Mouse (Mus musculus) kidney, adult 2 months (tissue): ENCODE data around the gene Bub3. TPM values are rescaled to one million over a fixed set of nuclear protein-coding genes. Genes with fewer than 3 reads are reported as not detected.

Experiments used
- DNase-seq: peaks from one replicate; pipeline ENCODE4 v3.0.0; 2021
- H3K27ac ChIP-seq: fragments of 200-500 bp; 2 replicates; pipeline ENCODE4 v1.5.1; 2012; ENCODE audit warnings: low read depth, low read length, control low read depth, inconsistent platforms; ENCODE audit not compliant: insufficient read depth
- H3K27me3 ChIP-seq: fragments of 200-500 bp; replicated peaks from 2 replicates; pipeline ENCODE4 v1.6.1; 2012; ENCODE audit warnings: mild to moderate bottlenecking, moderate library complexity, low read length, inconsistent platforms; ENCODE audit not compliant: control insufficient read depth, insufficient read depth
- H3K36me3 ChIP-seq: fragments of 200-500 bp; 2 replicates; pipeline ENCODE4 v1.6.1; 2012; ENCODE audit warnings: mild to moderate bottlenecking, moderate library complexity, low read length, inconsistent platforms; ENCODE audit not compliant: control insufficient read depth, insufficient read depth
- H3K4me1 ChIP-seq: fragments of 200-500 bp; 2 replicates; pipeline ENCODE4 v1.6.1; 2011; ENCODE audit warnings: low read length; ENCODE audit not compliant: control insufficient read depth, insufficient read depth
- H3K4me3 ChIP-seq: fragments of 200-500 bp; 2 replicates; pipeline ENCODE4 v1.5.1; 2011; ENCODE audit warnings: mild to moderate bottlenecking, low read depth, low read length, control low read depth; ENCODE audit not compliant: insufficient read depth
- CTCF ChIP-seq: fragments of 200-500 bp; conservative IDR thresholded peaks from 2 replicates; pipeline ENCODE4 v1.5.1; 2011; ENCODE audit warnings: low read depth, mild to moderate bottlenecking, control low read depth, low read length, moderate library complexity, mixed read lengths; ENCODE audit not compliant: insufficient read depth, insufficient read length
- POLR2A ChIP-seq: fragments of 200-500 bp; IDR thresholded peaks from one replicate; pipeline ENCODE4 v1.6.1; 2011; ENCODE audit warnings: low read depth, low read length, control low read depth
- WGBS: fragments of 180-500 bp; shearing (Covaris S2); methylation state at CpG from one replicate; pipeline ENCODE4 v1.1.7; 2018; 5-methylcytosine and 5-hydroxymethylcytosine counted together
- polyA plus RNA-seq: library from polyadenylated mRNA; depleted of rRNA; stranded (reverse); fragments of >200 nt; gene quantifications from 2 replicates; pipeline ENCODE4 v1.2.3, GENCODE M21; 2012

The Bub3 gene
- polyA plus RNA-seq, 1 experiment = 50.4 TPM

DNA sequence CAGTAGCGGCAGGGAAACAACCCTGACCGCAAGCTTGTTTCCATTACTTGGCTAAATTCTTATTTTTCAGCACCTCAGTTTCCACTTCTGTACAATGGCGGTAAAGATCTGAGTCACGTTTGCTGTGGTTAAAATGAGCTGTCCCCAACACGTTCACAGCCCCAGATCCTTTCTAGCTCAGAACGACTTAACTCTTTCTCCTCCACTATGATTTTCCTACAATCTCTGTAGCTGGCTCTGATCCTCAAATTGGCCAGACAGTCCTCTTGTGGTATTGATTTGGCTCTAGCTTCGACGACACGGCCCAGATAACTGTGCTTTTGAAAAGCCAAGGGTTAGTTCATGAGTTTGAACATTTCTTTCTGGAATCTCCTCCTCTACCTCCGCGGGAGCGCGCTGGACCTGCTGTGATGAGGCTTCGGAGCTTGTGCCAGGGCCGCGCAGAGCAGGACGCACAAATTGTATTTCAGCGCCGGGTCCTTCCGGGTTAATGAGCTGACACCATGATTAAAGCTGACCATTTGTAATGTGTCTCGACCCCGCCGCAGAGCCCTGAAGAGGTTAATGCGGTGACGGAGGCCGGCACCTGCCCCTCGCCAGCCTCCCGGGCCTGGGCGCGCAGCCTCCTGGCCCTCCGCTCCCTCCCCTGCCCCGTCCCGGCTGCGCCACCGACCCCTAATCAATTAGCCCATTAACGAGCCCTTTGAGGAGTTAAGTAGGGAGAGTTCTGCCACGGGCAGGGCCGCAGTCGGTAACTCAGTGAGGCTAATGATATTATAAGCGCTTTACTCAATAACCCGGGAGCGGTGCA, 7.9 kb upstream of the Bub3 start:
- Histone ChIP-seq H3K27ac (no peak overlapping the region), H3K27me3 (peaks cover 15% of the 10 kb centered on the region), H3K36me3 (no peaks in the 10 kb centered on the region), H3K4me3 (no peak overlapping the region), H3K4me1 (no peaks in the 10 kb centered on the region)
- WGBS = 3% methylated on average over 42 of the region's 42 CpGs
- no peak for DNase-seq
- no peak for TF ChIP-seq CTCF
- no peak for TF ChIP-seq POLR2A

DNA sequence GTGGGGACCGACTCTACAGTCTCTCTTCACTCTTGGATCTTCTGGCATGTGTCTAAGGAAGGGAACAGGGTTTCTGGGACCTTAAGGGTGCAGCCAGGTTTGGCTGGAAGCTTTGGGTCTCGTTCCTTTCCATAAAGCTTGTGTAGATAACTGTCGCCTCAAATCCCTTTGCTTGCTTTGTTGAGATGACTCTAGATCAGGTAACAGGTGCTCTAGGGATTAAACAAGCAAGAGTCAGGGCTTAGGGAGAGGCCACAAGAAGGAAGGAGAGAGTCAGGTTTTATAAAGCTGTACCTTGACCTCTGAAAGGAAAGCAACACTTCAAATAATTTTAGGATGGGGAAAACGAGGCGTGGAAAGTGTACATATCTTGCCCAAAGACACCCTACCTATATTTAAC, 7.2 kb upstream of the Bub3 start:
- no peak for DNase-seq
- no peak overlapping the region for H3K4me3 ChIP-seq
- H3K36me3 ChIP-seq = no peaks in the 10 kb centered on the region
- no peak overlapping the region for H3K27ac ChIP-seq
- H3K27me3 ChIP-seq = peaks cover 13% of the 10 kb centered on the region
- no peaks in the 10 kb centered on the region for H3K4me1 ChIP-seq
- 5% methylated on average over 5 of the region's 5 CpGs for WGBS
- TF ChIP-seq CTCF (no peak), POLR2A (no peak)

DNA sequence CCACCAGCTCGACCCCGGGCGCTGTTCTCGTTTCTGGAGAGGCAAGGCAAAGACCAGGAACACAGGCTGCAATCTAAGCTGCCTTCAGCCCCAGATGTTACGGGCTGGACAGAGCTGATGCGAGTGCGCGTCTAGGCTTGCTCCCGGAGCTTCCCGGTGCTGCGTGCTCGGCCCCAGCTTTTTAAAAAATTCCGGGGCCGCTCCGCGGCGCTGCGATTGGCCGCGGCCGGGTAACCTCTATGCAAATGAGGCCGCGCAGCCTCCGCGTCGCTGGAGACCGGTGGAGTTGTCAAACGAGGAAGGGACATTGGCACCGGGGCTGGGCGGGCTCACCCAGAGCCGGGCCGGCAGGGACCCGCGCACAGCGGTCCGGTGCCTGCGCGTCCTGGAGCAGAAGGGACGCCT, 6.2 kb upstream of the Bub3 start:
- Histone ChIP-seq H3K4me3 (no peak overlapping the region), H3K36me3 (no peaks in the 10 kb centered on the region), H3K27me3 (peaks cover 13% of the 10 kb centered on the region), H3K4me1 (no peaks in the 10 kb centered on the region), H3K27ac (no peak overlapping the region)
- TF ChIP-seq POLR2A (no peak), CTCF (no peak)
- under 1% methylated on average over 39 of the region's 39 CpGs for WGBS
- peak; percentile 57 for DNase-seq

DNA sequence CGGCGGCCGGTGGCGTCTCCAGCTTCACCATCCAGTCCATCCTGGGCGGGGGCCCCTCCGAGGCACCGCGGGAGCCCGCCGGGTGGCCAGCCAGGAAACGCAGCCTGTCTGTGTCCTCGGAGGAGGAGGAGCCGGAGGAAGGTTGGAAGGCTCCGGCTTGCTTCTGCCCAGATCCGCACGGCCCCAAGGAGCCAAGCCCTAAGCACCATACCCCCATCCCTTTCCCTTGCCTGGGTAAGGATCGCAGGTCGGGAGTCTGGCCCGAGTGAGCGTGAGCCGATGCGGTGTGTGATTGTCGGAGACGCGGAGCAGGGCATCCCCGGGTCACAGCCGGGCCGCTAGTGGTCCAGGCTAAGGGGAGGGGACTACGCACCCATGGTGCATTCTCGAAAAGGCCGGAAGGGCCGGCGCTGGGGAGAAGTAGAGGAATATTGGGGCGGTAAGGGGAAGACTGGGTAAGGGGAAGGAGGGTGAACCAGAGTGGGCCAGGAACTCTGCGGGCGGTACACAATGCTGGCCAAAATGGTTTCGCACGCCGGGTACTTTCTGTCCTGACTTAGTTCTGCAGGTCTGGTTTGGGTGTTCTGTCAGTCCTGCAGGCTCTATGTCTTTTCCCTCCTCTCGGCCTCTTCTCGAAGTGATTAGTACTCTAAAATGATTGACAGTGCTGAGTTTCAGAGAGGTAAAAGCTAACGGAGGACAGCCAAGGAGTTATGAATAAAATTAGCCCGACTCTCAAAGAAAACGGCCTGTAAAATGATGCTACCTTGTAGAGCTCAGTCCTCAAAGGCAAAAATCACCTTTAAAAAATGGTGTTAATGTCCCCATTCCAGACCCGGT, 5.5 kb upstream of the Bub3 start:
- H3K27ac ChIP-seq = no peak overlapping the region
- H3K27me3 ChIP-seq = peaks cover 13% of the 10 kb centered on the region
- H3K4me1 ChIP-seq = no peaks in the 10 kb centered on the region
- no peak for TF ChIP-seq CTCF
- no peak for TF ChIP-seq POLR2A
- WGBS = 3% methylated on average over 45 of the region's 45 CpGs
- no peaks in the 10 kb centered on the region for H3K36me3 ChIP-seq
- H3K4me3 ChIP-seq = no peak overlapping the region
- DNase-seq = no peak

DNA sequence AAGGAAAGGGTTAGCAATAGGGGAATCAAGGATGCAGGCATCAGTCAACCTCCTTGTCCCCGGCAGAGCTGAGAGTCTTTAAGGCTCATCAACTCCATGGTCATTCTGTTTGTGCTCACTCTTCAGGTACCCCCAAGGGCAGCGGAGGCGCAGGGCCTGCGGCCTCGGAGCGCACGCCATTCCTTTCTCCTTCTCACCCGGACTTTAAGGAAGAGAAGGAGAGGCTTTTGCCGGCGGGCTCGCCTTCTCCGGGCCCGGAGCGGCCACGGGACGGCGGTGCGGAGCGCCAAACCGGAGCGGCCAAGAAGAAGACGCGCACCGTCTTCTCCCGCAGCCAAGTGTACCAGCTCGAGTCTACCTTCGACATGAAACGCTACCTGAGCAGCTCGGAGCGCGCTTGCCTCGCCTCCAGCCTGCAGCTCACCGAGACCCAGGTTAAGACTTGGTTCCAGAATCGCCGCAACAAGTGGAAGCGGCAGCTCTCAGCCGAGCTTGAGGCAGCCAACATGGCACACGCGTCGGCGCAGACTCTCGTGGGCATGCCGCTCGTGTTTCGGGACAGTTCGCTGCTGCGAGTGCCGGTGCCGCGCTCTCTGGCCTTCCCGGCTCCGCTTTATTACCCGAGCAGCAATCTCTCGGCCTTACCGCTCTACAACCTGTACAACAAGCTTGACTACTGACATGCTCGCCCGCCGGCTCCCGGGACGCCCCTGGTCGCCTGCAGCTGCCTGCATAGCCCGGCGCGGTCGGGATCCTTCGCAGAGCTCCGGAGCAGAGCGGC, 4.5 kb upstream of the Bub3 start:
- WGBS = 3% methylated on average over 68 of the region's 68 CpGs
- no peaks in the 10 kb centered on the region for H3K36me3 ChIP-seq
- H3K4me3 ChIP-seq = no peak overlapping the region
- no peak overlapping the region for H3K27ac ChIP-seq
- H3K27me3 ChIP-seq = peaks cover 12% of the 10 kb centered on the region
- H3K4me1 ChIP-seq = no peaks in the 10 kb centered on the region
- TF ChIP-seq CTCF (no peak), POLR2A (no peak)
- peak; percentile 35 for DNase-seq

DNA sequence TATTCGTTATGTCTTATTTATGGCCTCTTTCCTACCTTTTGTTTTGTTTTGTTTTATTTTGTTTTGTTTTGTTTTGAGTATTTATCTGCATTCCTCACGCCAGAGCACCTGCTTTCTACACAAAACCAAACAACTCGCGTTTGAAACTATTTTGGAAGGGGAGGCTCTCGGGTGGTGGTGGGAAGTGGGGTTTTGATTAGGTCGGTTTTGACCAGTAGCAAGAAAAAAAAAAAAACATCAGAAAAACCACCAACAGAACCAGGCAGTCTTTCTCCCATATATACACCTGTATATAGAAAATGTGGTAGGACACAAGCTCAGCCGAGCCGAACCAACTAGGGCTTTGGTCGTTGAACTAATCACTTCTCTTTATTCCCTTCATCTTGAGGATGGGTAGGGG, 3.9 kb upstream of the Bub3 start:
- H3K4me1 ChIP-seq = 0 out of 2 replicates have a peak, but pooled peaks cover under 1% of the 10 kb centered on the region
- no peak for TF ChIP-seq POLR2A
- TF ChIP-seq CTCF = no peak
- no peaks in the 10 kb centered on the region for H3K36me3 ChIP-seq
- 7% methylated on average over 9 of the region's 9 CpGs for WGBS
- H3K27me3 ChIP-seq = peaks cover 12% of the 10 kb centered on the region
- H3K27ac ChIP-seq = no peak overlapping the region
- H3K4me3 ChIP-seq = no peak overlapping the region
- DNase-seq = no peak
